Mouse (Mus musculus) liver, embryonic 13.5 days (tissue): ENCODE results near the gene Klk7. TPM values are rescaled to one million over a fixed set of nuclear protein-coding genes. Genes with fewer than 3 reads are reported as not detected.

Experiments
- ATAC-seq: fragments of 200-750 bp; cut with Nextera tagmentation; 2 replicates; pipeline ENCODE4 v1.8.0; 2017; ENCODE audit warnings: low read depth, mild to moderate bottlenecking, moderate number of reproducible peaks, moderate library complexity
- DNase-seq: peaks from one replicate; pipeline ENCODE4 v3.0.0; 2022
- H3K27ac ChIP-seq: fragments of 300-500 bp; sonication (generic); 2 replicates; pipeline ENCODE4 v1.5.1; 2015; ENCODE audit warnings: moderate library complexity, mild to moderate bottlenecking, inconsistent platforms
- H3K27me3 ChIP-seq: fragments of 300-500 bp; sonication (generic); 2 replicates; pipeline ENCODE4 v1.6.1; 2015; ENCODE audit warnings: mild to moderate bottlenecking, inconsistent platforms
- H3K36me3 ChIP-seq: fragments of 300-500 bp; sonication (generic); 2 replicates; pipeline ENCODE4 v1.6.1; 2015; ENCODE audit warnings: mild to moderate bottlenecking, inconsistent platforms
- H3K4me1 ChIP-seq: fragments of 300-500 bp; sonication (generic); replicated peaks from 2 replicates; pipeline ENCODE4 v1.6.1; 2015; ENCODE audit warnings: inconsistent platforms
- H3K4me2 ChIP-seq: fragments of 300-500 bp; sonication (generic); 2 replicates; pipeline ENCODE4 v1.6.1; 2015; ENCODE audit warnings: inconsistent platforms, mild to moderate bottlenecking, moderate library complexity
- H3K4me3 ChIP-seq: fragments of 300-500 bp; sonication (generic); replicated peaks from 2 replicates; pipeline ENCODE4 v1.5.1; 2015; ENCODE audit warnings: mild to moderate bottlenecking, inconsistent platforms
- H3K9ac ChIP-seq: fragments of 300-500 bp; sonication (generic); 2 replicates; pipeline ENCODE4 v1.6.1; 2015; ENCODE audit warnings: mild to moderate bottlenecking, inconsistent platforms
- H3K9me3 ChIP-seq: fragments of 300-500 bp; sonication (generic); replicated peaks from 2 replicates; pipeline ENCODE4 v1.6.1; 2016; ENCODE audit warnings: inconsistent platforms
- WGBS: fragments of 180-500 bp; shearing (Covaris S2); methylation state at CpG from one replicate; pipeline ENCODE4 v1.1.7; 2015; ENCODE audit not compliant: insufficient replicate concordance; 5-methylcytosine and 5-hydroxymethylcytosine counted together
- polyA plus RNA-seq: library from polyadenylated mRNA; unstranded; fragments of >200 nt; fragmentation: Nextera tagmentation; extraction: Ambion mirVana; gene quantifications from 2 replicates; pipeline ENCODE4 v1.2.1, GENCODE M21; 2015

Klk7 gene
- polyA plus RNA-seq, 1 experiment from 2014 or later = not detected

- Histone ChIP-seq H3K4me3 (no peak overlapping the region), H3K27ac (no peak overlapping the region), H3K4me2 (no peak overlapping the region), H3K36me3 (no peaks in the 10 kb centered on the region), H3K27me3 (peaks cover 8% of the 10 kb centered on the region), H3K9ac (no peak overlapping the region), H3K9me3 (no peaks in the 10 kb centered on the region), H3K4me1 (peaks cover 5% of the 10 kb centered on the region; the same call in 1 of the 2 replicates)
- DNase-seq (no peak), ATAC-seq (no peak)
- WGBS = 68% methylated on average over 10 of the region's 10 CpGs
These were observed 32.7 kb upstream of the Klk7 start for GRCm38 (mm10) chr7:43778176-43778970.

GRCm38 (mm10) chr7:43780241-43780640, 30.9 kb upstream of the Klk7 start:
- no peak overlapping the region for H3K4me3 ChIP-seq
- peaks cover 16% of the 10 kb centered on the region for H3K27me3 ChIP-seq
- H3K4me2 ChIP-seq = no peak overlapping the region
- no peak overlapping the region for H3K9ac ChIP-seq
- no peaks in the 10 kb centered on the region for H3K36me3 ChIP-seq
- no peak overlapping the region for H3K27ac ChIP-seq
- peaks cover 5% of the 10 kb centered on the region; the same call in 1 of the 2 replicates for H3K4me1 ChIP-seq
- WGBS = 47% methylated on average over 6 of the region's 6 CpGs
- ATAC-seq (no peak), DNase-seq (no peak)
- no peaks in the 10 kb centered on the region for H3K9me3 ChIP-seq

GRCm38 (mm10) chr7:43780746-43781145, 30.3 kb upstream of the Klk7 start, which contains the start of gene Klk10:
Gene Klk10, plus strand, starts transcription at chr7:43781035.
- ATAC-seq = no peak
- Histone ChIP-seq H3K9me3 (no peaks in the 10 kb centered on the region), H3K36me3 (no peaks in the 10 kb centered on the region), H3K27me3 (peaks cover 16% of the 10 kb centered on the region), H3K9ac (no peak within 1 kb of the TSS), H3K4me1 (peaks cover 5% of the 10 kb centered on the region; the same call in 1 of the 2 replicates), H3K4me3 (no peak within 1 kb of the TSS), H3K27ac (no peak within 1 kb of the TSS), H3K4me2 (no peak within 1 kb of the TSS)
- DNase-seq = no peak
- whole genome bisulfite sequencing = 41% methylated on average over 5 of the region's 5 CpGs

- no peak for DNase-seq
- Histone ChIP-seq H3K4me1 (peaks cover 5% of the 10 kb centered on the region; the same call in 1 of the 2 replicates), H3K27ac (no peak overlapping the region), H3K9ac (no peak overlapping the region), H3K4me3 (no peak overlapping the region), H3K9me3 (no peaks in the 10 kb centered on the region), H3K27me3 (peaks cover 16% of the 10 kb centered on the region), H3K4me2 (no peak overlapping the region), H3K36me3 (no peaks in the 10 kb centered on the region)
- WGBS = 73% methylated on average over 11 of the region's 11 CpGs
- no peak for ATAC-seq
These were observed 29.6 kb upstream of the Klk7 start for GRCm38 (mm10) chr7:43781541-43781940.

GRCm38 (mm10) chr7:43782275-43783265, 28.5 kb upstream of the Klk7 start:
- no peaks in the 10 kb centered on the region for H3K9me3 ChIP-seq
- peak; percentile 27 for DNase-seq
- peaks cover 16% of the 10 kb centered on the region for H3K27me3 ChIP-seq
- H3K9ac ChIP-seq = no peak overlapping the region
- H3K4me3 ChIP-seq = 0 out of 2 replicates have a peak overlapping the region, but pooled peaks have one; percentile 14
- WGBS = 7% methylated on average over 36 of the region's 36 CpGs
- no peaks in the 10 kb centered on the region for H3K36me3 ChIP-seq
- peak overlapping the region; percentile 54 for H3K4me2 ChIP-seq
- H3K27ac ChIP-seq = no peak overlapping the region
- H3K4me1 ChIP-seq = peaks cover 5% of the 10 kb centered on the region; the same call in 1 of the 2 replicates
- ATAC-seq = no peak

- no peak overlapping the region for H3K4me2 ChIP-seq
- ATAC-seq = no peak
- H3K27ac ChIP-seq = no peak overlapping the region
- no peak overlapping the region for H3K4me3 ChIP-seq
- DNase-seq = no peak
- peaks cover 16% of the 10 kb centered on the region for H3K27me3 ChIP-seq
- H3K9me3 ChIP-seq = no peaks in the 10 kb centered on the region
- WGBS = 57% methylated on average over 1 of the region's 1 CpGs
- no peaks in the 10 kb centered on the region for H3K36me3 ChIP-seq
- peaks cover 5% of the 10 kb centered on the region; the same call in 1 of the 2 replicates for H3K4me1 ChIP-seq
- no peak overlapping the region for H3K9ac ChIP-seq
These were observed 25.8 kb upstream of the Klk7 start for GRCm38 (mm10) chr7:43785286-43785685.

GRCm38 (mm10) chr7:43788096-43788495, 23.0 kb upstream of the Klk7 start:
- no peaks in the 10 kb centered on the region for H3K9me3 ChIP-seq
- H3K4me2 ChIP-seq = no peak overlapping the region
- WGBS = 56% methylated on average over 3 of the region's 3 CpGs
- no peak overlapping the region for H3K27ac ChIP-seq
- H3K4me1 ChIP-seq = no peaks in the 10 kb centered on the region
- DNase-seq = no peak
- no peaks in the 10 kb centered on the region for H3K36me3 ChIP-seq
- no peak for ATAC-seq
- no peak overlapping the region for H3K9ac ChIP-seq
- H3K4me3 ChIP-seq = no peak overlapping the region
- peaks cover 10% of the 10 kb centered on the region for H3K27me3 ChIP-seq

GRCm38 (mm10) chr7:43789295-43789694, 21.8 kb upstream of the Klk7 start:
- 41% methylated on average over 2 of the region's 2 CpGs for WGBS
- Histone ChIP-seq H3K9me3 (no peaks in the 10 kb centered on the region), H3K27ac (no peak overlapping the region), H3K9ac (no peak overlapping the region), H3K4me3 (no peak overlapping the region), H3K27me3 (no peaks in the 10 kb centered on the region), H3K4me2 (no peak overlapping the region), H3K4me1 (no peaks in the 10 kb centered on the region), H3K36me3 (no peaks in the 10 kb centered on the region)
- DNase-seq (no peak), ATAC-seq (no peak)

GRCm38 (mm10) chr7:43791591-43791990, 19.5 kb upstream of the Klk7 start, which contains the start of gene Klk9:
Gene Klk9, plus strand, starts transcription at chr7:43791891.
- WGBS = 48% methylated on average over 7 of the region's 7 CpGs
- Histone ChIP-seq H3K27me3 (peaks cover 15% of the 10 kb centered on the region), H3K36me3 (no peaks in the 10 kb centered on the region), H3K4me1 (peaks cover 2% of the 10 kb centered on the region; the same call in 1 of the 2 replicates), H3K9ac (no peak within 1 kb of the TSS), H3K4me3 (no peak within 1 kb of the TSS), H3K27ac (no peak within 1 kb of the TSS), H3K9me3 (no peaks in the 10 kb centered on the region), H3K4me2 (no peak within 1 kb of the TSS)
- DNase-seq = no peak
- ATAC-seq = no peak

GRCm38 (mm10) chr7:43796355-43796754, 14.7 kb upstream of the Klk7 start:
- Histone ChIP-seq H3K9ac (no peak overlapping the region), H3K27me3 (peaks cover 31% of the 10 kb centered on the region), H3K4me3 (0 out of 2 replicates have a peak overlapping the region, but pooled peaks have one; percentile 51), H3K36me3 (no peaks in the 10 kb centered on the region), H3K4me2 (peak overlapping the region; percentile 63), H3K27ac (no peak overlapping the region), H3K4me1 (peaks cover 13% of the 10 kb centered on the region), H3K9me3 (no peaks in the 10 kb centered on the region)
- WGBS = 11% methylated on average over 8 of the region's 8 CpGs
- no peak for ATAC-seq
- no peak for DNase-seq

GRCm38 (mm10) chr7:43797333-43797769, 13.7 kb upstream of the Klk7 start, which contains the start of gene Klk8:
Gene Klk8, plus strand, starts transcription at chr7:43797577.
- ATAC-seq = no peak

More at GRCm38 (mm10) chr7:43797333-43797769, 13.7 kb upstream of the Klk7 start, which contains the start of gene Klk8:
- no peaks in the 10 kb centered on the region for H3K36me3 ChIP-seq
- peak within 1 kb of the TSS; percentile 51 for H3K4me3 ChIP-seq
- peaks cover 13% of the 10 kb centered on the region for H3K4me1 ChIP-seq
- H3K27me3 ChIP-seq = peaks cover 31% of the 10 kb centered on the region
- under 1% methylated on average over 28 of the region's 28 CpGs for WGBS
- H3K27ac ChIP-seq = no peak within 1 kb of the TSS
- H3K9ac ChIP-seq = no peak within 1 kb of the TSS
- no peak for DNase-seq
- H3K4me2 ChIP-seq = peak within 1 kb of the TSS; percentile 63
- no peaks in the 10 kb centered on the region for H3K9me3 ChIP-seq
